Mouse (Mus musculus) stomach, postnatal 0 days (tissue): ENCODE data around the gene Scn2a. TPM values are rescaled to one million over a fixed set of nuclear protein-coding genes. Genes with fewer than 3 reads are reported as not detected.

Source experiments
- ATAC-seq: fragments of 200-750 bp; cut with Nextera tagmentation; 2 replicates; pipeline ENCODE4 v1.8.0; 2017; ENCODE audit not compliant: low FRiP score, low TSS enrichment
- DNase-seq: peaks from one replicate; pipeline ENCODE4 v3.0.0-alpha.2; 2016; ENCODE audit warnings: low spot score
- H3K27ac ChIP-seq: fragments of 300-500 bp; sonication (generic); replicated peaks from 2 replicates; pipeline ENCODE4 v1.5.1; 2014; ENCODE audit warnings: mild to moderate bottlenecking, control low read depth
- H3K27me3 ChIP-seq: fragments of 300-500 bp; sonication (generic); 2 replicates; pipeline ENCODE4 v1.6.1; 2014; ENCODE audit warnings: low read length; ENCODE audit not compliant: control insufficient read depth, insufficient read depth
- H3K36me3 ChIP-seq: fragments of 300-500 bp; sonication (generic); 2 replicates; pipeline ENCODE4 v1.6.1; 2014; ENCODE audit warnings: low read length, mixed read lengths; ENCODE audit not compliant: control insufficient read depth, insufficient read depth
- H3K4me1 ChIP-seq: fragments of 300-500 bp; sonication (generic); replicated peaks from 2 replicates; pipeline ENCODE4 v1.6.1; 2014; ENCODE audit warnings: antibody characterized with exemption; ENCODE audit not compliant: control insufficient read depth, insufficient read depth
- H3K4me2 ChIP-seq: fragments of 300-500 bp; sonication (generic); replicated peaks from 2 replicates; pipeline ENCODE4 v1.6.1; 2014; ENCODE audit warnings: low read depth, mild to moderate bottlenecking, control low read depth, moderate library complexity
- H3K4me3 ChIP-seq: fragments of 300-500 bp; sonication (generic); 2 replicates; pipeline ENCODE4 v1.5.1; 2014; ENCODE audit warnings: low read depth, low read length, control low read depth
- H3K9ac ChIP-seq: fragments of 300-500 bp; sonication (generic); 2 replicates; pipeline ENCODE4 v1.6.1; 2014; ENCODE audit warnings: mild to moderate bottlenecking, low read length, control low read depth, mixed read lengths
- H3K9me3 ChIP-seq: fragments of 300-500 bp; sonication (generic); 2 replicates; pipeline ENCODE4 v1.6.1; 2016; ENCODE audit warnings: low read length; ENCODE audit not compliant: control insufficient read depth
- CTCF ChIP-seq: IDR thresholded peaks from 2 replicates; pipeline ENCODE4 v1.5.1; 2016; ENCODE audit warnings: antibody characterized with exemption, low read depth, mild to moderate bottlenecking, moderate library complexity
- EP300 ChIP-seq: optimal IDR thresholded peaks from 2 replicates; pipeline ENCODE3; 2016; ENCODE audit warnings: antibody characterized with exemption
- WGBS: fragments of 180-500 bp; shearing (Covaris S2); extraction: QIAGEN DNeasy Blood & Tissue Kit; methylation state at CpG from one replicate; pipeline ENCODE4 v1.1.7; 2014; 5-methylcytosine and 5-hydroxymethylcytosine counted together
- polyA plus RNA-seq: library from polyadenylated mRNA; unstranded; fragments of >200 nt; fragmentation: Nextera tagmentation; extraction: Ambion mirVana; gene quantifications from 2 replicates; pipeline ENCODE4 v1.2.1, GENCODE M21; 2015

The Scn2a gene
- polyA plus RNA-seq, 1 experiment from 2014 or later = 1.7 TPM

DNA sequence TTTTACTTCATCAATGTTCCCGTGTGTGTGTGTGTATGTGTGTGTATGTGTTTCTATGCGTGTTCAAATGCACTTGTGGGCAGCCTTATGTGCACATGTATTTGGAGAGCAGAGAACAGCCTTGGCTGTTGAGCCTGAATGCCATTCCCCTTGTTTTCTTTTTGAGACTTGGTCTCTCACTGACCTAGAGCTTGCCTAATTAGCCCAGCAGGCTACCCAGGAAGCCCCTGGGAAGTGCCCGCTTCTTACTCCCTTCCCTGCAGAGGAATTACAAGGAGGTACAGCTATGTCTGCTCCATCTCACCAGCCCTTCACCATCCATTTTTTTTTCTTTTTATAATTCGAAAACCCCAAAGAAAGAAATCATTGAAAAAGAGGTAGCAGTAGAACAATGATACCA lies 44.6 kb downstream of the Scn2a start:
- Histone ChIP-seq H3K4me3 (no peak overlapping the region), H3K4me2 (no peak overlapping the region), H3K9ac (no peak overlapping the region), H3K27me3 (no peaks in the 10 kb centered on the region), H3K36me3 (no peaks in the 10 kb centered on the region), H3K27ac (no peak overlapping the region), H3K9me3 (no peaks in the 10 kb centered on the region), H3K4me1 (no peaks in the 10 kb centered on the region)
- WGBS = 51% methylated on average over 4 of the region's 4 CpGs
- ATAC-seq (no peak), DNase-seq (no peak)
- TF ChIP-seq EP300 = no peak
- TF ChIP-seq CTCF = no peak

DNA sequence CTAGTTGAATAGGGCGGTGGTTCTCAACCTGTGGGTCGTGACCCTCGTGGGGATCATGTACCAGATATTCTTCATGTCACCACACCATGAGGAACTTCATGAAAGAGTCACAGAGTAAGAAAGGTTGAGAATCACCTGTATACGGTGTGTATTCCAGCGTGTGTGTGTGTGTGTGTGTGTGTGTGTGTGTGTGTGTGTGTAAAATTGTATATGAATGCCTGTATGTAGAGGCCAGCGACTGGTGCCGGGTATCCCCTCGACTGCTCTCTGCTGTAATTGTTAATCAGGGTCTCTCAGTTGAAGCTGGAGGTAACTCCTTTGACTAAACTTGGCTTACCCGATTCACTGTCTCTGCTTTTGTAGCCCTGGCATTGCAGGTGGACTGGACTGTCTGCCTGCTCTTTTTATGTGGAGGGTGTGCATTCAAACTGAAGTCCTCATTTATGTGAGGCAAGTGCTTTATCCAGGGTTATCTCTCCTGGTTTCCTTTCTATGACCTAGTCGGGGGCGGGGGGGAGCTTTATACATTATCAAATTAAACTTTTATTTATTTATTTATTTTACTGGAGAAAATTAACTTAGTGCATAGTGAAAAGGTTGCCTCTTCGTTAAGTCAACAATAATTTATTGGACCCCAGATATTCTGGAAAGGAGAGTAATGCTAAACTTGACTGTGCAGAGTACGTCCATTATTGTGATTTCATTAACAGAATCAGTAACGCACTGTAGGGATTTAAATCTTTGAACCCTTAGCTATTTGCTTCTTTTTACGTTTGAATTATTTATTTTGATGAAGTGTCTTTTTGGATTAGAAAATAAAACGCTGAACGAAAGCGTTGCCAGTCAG lies 47.2 kb downstream of the Scn2a start:
- H3K27ac ChIP-seq = no peak overlapping the region
- H3K4me2 ChIP-seq = peak overlapping the region; percentile 58
- no peak for TF ChIP-seq EP300
- TF ChIP-seq CTCF = no peak
- H3K36me3 ChIP-seq = no peaks in the 10 kb centered on the region
- peak overlapping the region; percentile 32 for H3K4me3 ChIP-seq
- 53% methylated on average over 18 of the region's 18 CpGs for WGBS
- H3K9me3 ChIP-seq = no peaks in the 10 kb centered on the region
- no peak; the same call in 1 of the 2 replicates for ATAC-seq
- H3K9ac ChIP-seq = peak overlapping the region; percentile 51
- no peaks in the 10 kb centered on the region for H3K4me1 ChIP-seq
- no peak for DNase-seq
- no peaks in the 10 kb centered on the region for H3K27me3 ChIP-seq

DNA sequence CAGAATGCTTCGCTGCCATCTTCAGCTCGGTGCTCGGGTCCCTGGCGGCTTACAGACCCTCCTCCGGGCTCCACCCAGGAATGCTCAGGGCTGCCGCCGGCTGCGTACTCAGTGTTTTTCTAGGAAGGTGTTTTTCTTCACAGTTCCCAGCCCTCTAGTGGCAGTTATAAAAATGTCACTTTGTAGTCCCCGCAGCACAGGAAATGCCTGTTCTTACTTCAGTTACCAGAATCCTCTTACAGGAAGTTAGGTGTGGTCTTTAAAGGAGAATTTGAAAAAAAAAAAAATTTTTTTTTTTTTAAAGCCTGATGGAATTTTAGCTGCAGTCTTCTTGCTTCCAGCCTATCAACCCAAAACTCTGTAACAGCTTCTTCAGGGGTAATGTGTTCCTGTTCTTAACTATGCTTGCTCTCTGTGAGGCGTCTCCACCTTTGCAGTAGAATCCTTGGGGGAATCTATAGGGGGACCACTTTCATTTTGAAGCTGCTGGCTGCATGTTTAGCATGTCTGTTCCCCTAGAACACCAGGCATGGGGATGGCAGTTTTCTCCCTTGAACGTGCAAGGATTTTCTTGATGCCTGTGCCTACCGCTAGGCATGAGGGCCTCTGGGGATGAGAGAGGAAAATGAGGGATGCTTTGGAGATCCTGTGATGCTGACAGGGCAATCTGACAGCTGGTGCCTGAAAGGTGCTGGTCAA lies 48.0 kb downstream of the Scn2a start:
- no peak for TF ChIP-seq EP300
- peak; percentile 78 for TF ChIP-seq CTCF
- H3K36me3 ChIP-seq = no peaks in the 10 kb centered on the region
- no peaks in the 10 kb centered on the region for H3K9me3 ChIP-seq
- H3K4me3 ChIP-seq = peak overlapping the region; percentile 32
- 19% methylated on average over 12 of the region's 12 CpGs for WGBS
- no peaks in the 10 kb centered on the region for H3K4me1 ChIP-seq
- H3K4me2 ChIP-seq = peak overlapping the region; percentile 58
- peak; percentile 85 for ATAC-seq
- no peak overlapping the region for H3K27ac ChIP-seq
- H3K9ac ChIP-seq = peak overlapping the region; percentile 51
- DNase-seq = peak; percentile 64
- H3K27me3 ChIP-seq = no peaks in the 10 kb centered on the region

DNA sequence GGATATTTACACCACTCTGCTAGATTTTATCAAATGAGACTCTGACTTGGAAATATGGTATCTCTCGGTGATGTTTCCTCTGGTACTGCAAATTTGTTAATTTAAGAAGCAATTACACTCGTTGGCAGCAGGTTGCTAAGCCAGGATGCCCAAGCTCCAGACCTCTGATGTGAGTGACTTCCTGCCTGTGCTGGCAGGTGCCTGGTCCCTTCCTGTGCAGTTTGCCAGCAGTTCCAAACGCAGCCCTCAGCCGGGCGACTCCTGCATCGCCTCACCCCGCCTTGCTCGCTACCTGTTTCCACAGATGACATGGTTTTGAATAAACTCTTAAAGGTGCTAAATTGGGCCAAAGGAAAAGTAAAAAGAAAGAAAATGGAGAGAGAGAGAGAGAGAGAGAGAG lies 49.0 kb downstream of the Scn2a start:
- no peaks in the 10 kb centered on the region for H3K9me3 ChIP-seq
- H3K4me2 ChIP-seq = no peak overlapping the region
- TF ChIP-seq EP300 = no peak
- no peak for TF ChIP-seq CTCF
- no peak for ATAC-seq
- no peak for DNase-seq
- no peaks in the 10 kb centered on the region for H3K27me3 ChIP-seq
- no peaks in the 10 kb centered on the region for H3K36me3 ChIP-seq
- H3K4me1 ChIP-seq = no peaks in the 10 kb centered on the region
- no peak overlapping the region for H3K27ac ChIP-seq
- no peak overlapping the region for H3K4me3 ChIP-seq
- WGBS = 73% methylated on average over 8 of the region's 8 CpGs
- H3K9ac ChIP-seq = no peak overlapping the region

DNA sequence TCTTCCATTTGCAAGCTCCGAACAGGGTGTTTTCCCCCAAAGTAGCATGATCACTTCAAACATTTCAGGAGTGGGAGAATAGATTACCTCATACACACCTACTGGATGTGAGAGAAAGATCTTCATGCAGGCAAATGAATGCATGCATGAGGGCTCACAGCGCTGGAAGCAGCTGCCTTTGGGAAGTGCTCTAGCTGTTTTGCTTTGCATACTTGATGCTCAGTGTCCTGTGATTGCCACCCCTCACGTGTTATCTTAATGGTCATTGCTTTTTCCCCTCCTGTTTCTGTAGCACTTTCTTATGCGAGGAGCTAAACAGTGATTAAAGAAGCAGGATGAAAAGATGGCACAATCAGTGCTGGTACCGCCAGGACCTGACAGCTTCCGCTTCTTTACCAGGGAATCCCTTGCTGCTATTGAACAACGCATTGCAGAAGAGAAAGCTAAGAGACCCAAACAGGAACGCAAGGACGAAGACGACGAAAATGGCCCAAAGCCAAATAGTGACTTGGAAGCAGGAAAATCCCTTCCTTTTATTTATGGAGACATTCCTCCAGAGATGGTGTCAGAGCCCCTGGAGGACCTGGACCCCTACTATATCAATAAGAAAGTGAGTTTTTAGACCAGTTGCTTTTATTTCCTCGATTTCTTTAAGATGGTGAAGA lies 49.7 kb downstream of the Scn2a start:
- no peak overlapping the region for H3K4me2 ChIP-seq
- no peaks in the 10 kb centered on the region for H3K9me3 ChIP-seq
- ATAC-seq (no peak), DNase-seq (no peak)
- no peak overlapping the region for H3K27ac ChIP-seq
- H3K4me1 ChIP-seq = no peaks in the 10 kb centered on the region
- H3K27me3 ChIP-seq = no peaks in the 10 kb centered on the region
- H3K9ac ChIP-seq = no peak overlapping the region
- no peaks in the 10 kb centered on the region for H3K36me3 ChIP-seq
- WGBS = 63% methylated on average over 12 of the region's 12 CpGs
- no peak overlapping the region for H3K4me3 ChIP-seq
- TF ChIP-seq EP300 (no peak), CTCF (no peak)
